Mouse (Mus musculus): Measurements from ENCODE around the gene Dld.

DNA sequence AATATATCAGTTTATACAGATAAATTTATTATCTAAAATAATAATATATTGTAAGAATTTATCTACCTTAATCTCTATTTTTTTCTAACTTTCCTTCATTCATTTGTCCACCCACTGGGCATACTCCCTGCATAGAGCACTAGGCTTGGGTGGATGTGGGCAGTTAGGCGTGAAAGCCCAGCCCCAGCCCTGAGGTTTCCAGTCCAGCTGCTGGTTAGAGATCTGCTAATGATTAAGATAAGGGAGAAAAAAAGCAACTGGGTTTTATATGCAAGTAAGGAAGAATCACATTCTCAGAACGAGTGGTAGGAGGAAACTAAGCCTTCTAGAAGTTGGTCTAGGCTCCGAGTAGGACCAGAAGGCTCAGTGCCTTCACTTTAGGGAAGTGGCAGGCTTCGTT lies 55.2 kb downstream of the Dld start:
- TF ChIP-seq CTCF (IDR thresholded peaks at IDR 0.05 in 2 of 3, conservative IDR thresholded peaks at IDR 0.05 in 1 of 3; ENCODE audit: control insufficient read depth in 1 of 3, insufficient read depth in 1 of 3, low read depth in 2 of 3, low read length in 3 of 3, poor library complexity in 1 of 3, severe bottlenecking in 1 of 3) (no peak), MYC (IDR thresholded peaks at IDR 0.05; ENCODE audit: low read depth, low read length) (no peak), POLR2A (IDR thresholded peaks at IDR 0.05; ENCODE audit: control insufficient read depth in 1 of 2, insufficient read depth in 1 of 2, low read depth in 1 of 2, low read length in 2 of 2, poor library complexity in 1 of 2) (no peak), EP300 (IDR thresholded peaks at IDR 0.05; ENCODE audit: low read depth in 1 of 2, low read length in 2 of 2) (no peak), E2F4 (IDR thresholded peaks at IDR 0.05; ENCODE audit: borderline replicate concordance, low read depth, low read length) (no peak), MAFK (IDR thresholded peaks at IDR 0.05; ENCODE audit: borderline replicate concordance, low read depth, low read length) (no peak), ZC3H11A (IDR thresholded peaks at IDR 0.05; ENCODE audit: low read depth, low read length) (no peak), ZMIZ1 (IDR thresholded peaks at IDR 0.05; ENCODE audit: low read depth, low read length) (no peak), RAD21 (IDR thresholded peaks at IDR 0.05; ENCODE audit: low read depth, low read length) (no peak)
